Comparison of ENCODE assay signal across 12 mouse cellular contexts in genomic region chr8:124340360-124341068, GRCm38 (mm10).
A peak's percentile ranks its signal among the peaks of the same experiment; 100 is the strongest.
DNase-seq lines count a peak whose midpoint lies in the region; ATAC-seq and TF ChIP-seq lines count a peak whose summit lies in the region.
"Had no signal": no experiment of that assay in that cellular context is flagged by ENCODE, and none has a peak within 500 bp of the region (broad histone marks: within the 10 kb centered on the region; RNA-seq: fewer than 3 reads in every experiment).

No protein-coding gene starts in this region.

- peak; percentile 77 for DNase-seq in kidney, postnatal 0 days (ENCODE audit: low spot score)
- no peak for DNase-seq in kidney, postnatal 36 days
- peak; percentile 21 for DNase-seq in embryonic facial prominence, embryonic 14.5 days (ENCODE audit: low spot score)
- peak; percentile 83 for DNase-seq in midbrain, embryonic 11.5 days (ENCODE audit: low spot score, missing footprints)
- DNase-seq in cerebellum, adult 11-12 months, result no peak
- DNase-seq in right cerebral cortex, adult 18-20 months, result no peak
- DNase-seq: cerebellum, postnatal 25 days; kidney, adult 9 months had no signal

- no peaks in the 10 kb centered on the region for H3K79me3 ChIP-seq in C2C12 (ENCODE audit: low read depth)

- ATAC-seq in kidney, postnatal 0 days (replicated peaks; ENCODE audit: low FRiP score, low read depth), result peak; percentile 86
- ATAC-seq in embryonic facial prominence, embryonic 14.5 days (ENCODE audit: low read depth), result peak; percentile 44; the same call in 1 of the 2 replicates
- no peak for ATAC-seq in midbrain, embryonic 11.5 days (ENCODE audit: low FRiP score)
- no peak for ATAC-seq in heart, embryonic 12.5 days (ENCODE audit: insufficient number of reproducible peaks, low FRiP score)

- H3K4me1 ChIP-seq in kidney, postnatal 0 days (replicated peaks; ENCODE audit: insufficient read depth, low read length), result no peaks in the 10 kb centered on the region; the same call in 1 of the 2 replicates
- H3K4me1 ChIP-seq in embryonic facial prominence, embryonic 14.5 days (ENCODE audit: control insufficient read depth, insufficient read depth, low read length), result no peaks in the 10 kb centered on the region
- no peaks in the 10 kb centered on the region; the same call in 1 of the 2 replicates for H3K4me1 ChIP-seq in midbrain, embryonic 11.5 days (ENCODE audit: control insufficient read depth, insufficient read depth, low read length)
- H3K4me1 ChIP-seq in heart, embryonic 12.5 days (replicated peaks), result no peaks in the 10 kb centered on the region

- H3ac ChIP-seq in C2C12 (ENCODE audit: control insufficient read depth, insufficient read length, low read depth), result no peak overlapping the region

- H3K79me2 ChIP-seq in C2C12 (ENCODE audit: control insufficient read depth, insufficient read depth), result no peaks in the 10 kb centered on the region

- H3K27ac ChIP-seq in kidney, postnatal 0 days, result no peak overlapping the region
- no peak overlapping the region for H3K27ac ChIP-seq in embryonic facial prominence, embryonic 14.5 days (replicated peaks; ENCODE audit: low read depth, low read length)
- H3K27ac ChIP-seq in midbrain, embryonic 11.5 days (ENCODE audit: low read depth, low read length), result no peak overlapping the region
- no peak overlapping the region for H3K27ac ChIP-seq in heart, embryonic 12.5 days (ENCODE audit: poor library complexity, severe bottlenecking)
- H3K27ac ChIP-seq: left cerebral cortex, adult 2 months; liver, embryonic 14.5 days had no signal

- peaks cover 25% of the 10 kb centered on the region; the same call in 1 of the 2 replicates for H3K36me3 ChIP-seq in kidney, postnatal 0 days (ENCODE audit: insufficient read depth, low read length)
- H3K36me3 ChIP-seq in C2C12 (ENCODE audit: control insufficient read depth, insufficient read depth), result peaks cover 56% of the 10 kb centered on the region
- peaks cover 85% of the 10 kb centered on the region for H3K36me3 ChIP-seq in embryonic facial prominence, embryonic 14.5 days (ENCODE audit: control insufficient read depth, insufficient read depth, low read length)
- H3K36me3 ChIP-seq in midbrain, embryonic 11.5 days (ENCODE audit: control insufficient read depth, insufficient read depth, low read length), result peaks cover 13% of the 10 kb centered on the region
- peaks cover 91% of the 10 kb centered on the region for H3K36me3 ChIP-seq in heart, embryonic 12.5 days

- H3K9ac ChIP-seq in kidney, postnatal 0 days (ENCODE audit: low read depth, low read length), result no peak overlapping the region
- no peak overlapping the region for H3K9ac ChIP-seq in embryonic facial prominence, embryonic 14.5 days (ENCODE audit: low read depth, low read length)
- no peak overlapping the region for H3K9ac ChIP-seq in midbrain, embryonic 11.5 days (ENCODE audit: low read length)
- no peak overlapping the region for H3K9ac ChIP-seq in heart, embryonic 12.5 days
- H3K9ac ChIP-seq: liver, embryonic 14.5 days had no signal

- 53% methylated on average over 17 of the region's 17 CpGs for WGBS in kidney, postnatal 0 days
- 64% methylated on average over 17 of the region's 17 CpGs for WGBS in embryonic facial prominence, embryonic 14.5 days
- 68% methylated on average over 17 of the region's 17 CpGs for WGBS in midbrain, embryonic 11.5 days
- 75% methylated on average over 17 of the region's 17 CpGs for WGBS in heart, embryonic 12.5 days

- H3K4me3 ChIP-seq in kidney, postnatal 0 days (replicated peaks; ENCODE audit: low read depth, low read length), result no peak overlapping the region
- H3K4me3 ChIP-seq in C2C12 (ENCODE audit: insufficient read depth, poor library complexity, severe bottlenecking), result no peak overlapping the region
- H3K4me3 ChIP-seq in embryonic facial prominence, embryonic 14.5 days (ENCODE audit: low read depth, low read length), result no peak overlapping the region
- no peak overlapping the region for H3K4me3 ChIP-seq in midbrain, embryonic 11.5 days (ENCODE audit: low read depth, low read length)
- H3K4me3 ChIP-seq in heart, embryonic 12.5 days, result no peak overlapping the region
- H3K4me3 ChIP-seq: left cerebral cortex, adult 2 months had no signal

- no peak overlapping the region for H3K4me2 ChIP-seq in kidney, postnatal 0 days (ENCODE audit: low read length)
- no peak overlapping the region for H3K4me2 ChIP-seq in embryonic facial prominence, embryonic 14.5 days (ENCODE audit: low read depth, low read length)
- no peak overlapping the region for H3K4me2 ChIP-seq in midbrain, embryonic 11.5 days
- no peak overlapping the region for H3K4me2 ChIP-seq in heart, embryonic 12.5 days

- H3K9me3 ChIP-seq in kidney, postnatal 0 days (replicated peaks; ENCODE audit: low read length), result no peaks in the 10 kb centered on the region
- H3K9me3 ChIP-seq in embryonic facial prominence, embryonic 14.5 days (ENCODE audit: control insufficient read depth, low read length), result no peaks in the 10 kb centered on the region
- H3K9me3 ChIP-seq in midbrain, embryonic 11.5 days (ENCODE audit: control insufficient read depth, low read length), result no peaks in the 10 kb centered on the region
- H3K9me3 ChIP-seq in heart, embryonic 12.5 days (replicated peaks), result no peaks in the 10 kb centered on the region

- H3K27me3 ChIP-seq in kidney, postnatal 0 days (ENCODE audit: insufficient read depth, low read length), result no peaks in the 10 kb centered on the region
- no peaks in the 10 kb centered on the region for H3K27me3 ChIP-seq in C2C12 (ENCODE audit: control insufficient read depth, insufficient read depth, insufficient read length)
- no peaks in the 10 kb centered on the region for H3K27me3 ChIP-seq in embryonic facial prominence, embryonic 14.5 days (replicated peaks; ENCODE audit: control insufficient read depth, insufficient read depth, low read length)
- H3K27me3 ChIP-seq in midbrain, embryonic 11.5 days (ENCODE audit: control insufficient read depth, insufficient read depth, low read length), result no peaks in the 10 kb centered on the region
- no peaks in the 10 kb centered on the region for H3K27me3 ChIP-seq in heart, embryonic 12.5 days (replicated peaks)

- no peak for TF ChIP-seq CTCF in kidney, postnatal 0 days (IDR thresholded peaks at IDR 0.05; ENCODE audit: low read depth)
- no peak for TF ChIP-seq CTCF in C2C12 (IDR thresholded peaks at IDR 0.05; ENCODE audit: control insufficient read depth, insufficient read depth, insufficient read length)

TF ChIP-seq in C2C12, 6 proteins besides CTCF, POLR2A, EP300 and RAD21:
- TF ChIP-seq CEBPB (IDR thresholded peaks at IDR 0.05; ENCODE audit: low read depth) (no peak), MYOD1 (IDR thresholded peaks at IDR 0.05; ENCODE audit: control insufficient read depth, insufficient read length, low read depth) (peak; percentile 94), MAX (IDR thresholded peaks at IDR 0.05) (peak; percentile 93), FOSL1 (IDR thresholded peaks at IDR 0.05; ENCODE audit: insufficient read depth, low read length, poor library complexity, severe bottlenecking) (no peak), MYOG (IDR thresholded peaks at IDR 0.05; ENCODE audit: control insufficient read depth, extremely low read depth, insufficient read length) (no peak), USF1 (IDR thresholded peaks at IDR 0.05; ENCODE audit: low read depth) (peak; percentile 89)

Comparison
In these comparisons a context has a peak if more than half of its experiments do, and no peak if none do; other contexts are left out.
1. DNase-seq: peak in kidney, postnatal 0 days (single experiment), embryonic facial prominence, embryonic 14.5 days (single experiment) and midbrain, embryonic 11.5 days (single experiment); none in kidney, postnatal 36 days (0 of 2), cerebellum, adult 11-12 months (single experiment) and right cerebral cortex, adult 18-20 months (single experiment).
2. ATAC-seq: peak in kidney, postnatal 0 days (single experiment) and embryonic facial prominence, embryonic 14.5 days (single experiment); none in midbrain, embryonic 11.5 days (single experiment) and heart, embryonic 12.5 days (single experiment).